Comparison of ENCODE assay signal across 9 mouse cellular contexts in genomic region chr7:76889416-76890209, GRCm38 (mm10).
DNase-seq lines count a peak whose midpoint lies in the region; ATAC-seq lines count a peak whose summit lies in the region.
"Had no signal": no experiment of that assay in that cellular context is flagged by ENCODE, and none has a peak within 500 bp of the region (broad histone marks: within the 10 kb centered on the region; RNA-seq: fewer than 3 reads in every experiment).

No protein-coding gene starts in this region.

- H3K4me1 ChIP-seq in hindbrain, embryonic 11.5 days (replicated peaks; ENCODE audit: control insufficient read depth, insufficient read depth, low read length), result no peaks in the 10 kb centered on the region
- H3K4me1 ChIP-seq: megakaryocyte, embryonic 14.5 days had no signal

- no peaks in the 10 kb centered on the region for H3K9me3 ChIP-seq in hindbrain, embryonic 11.5 days (ENCODE audit: control insufficient read depth, low read length)
- H3K9me3 ChIP-seq: megakaryocyte, embryonic 14.5 days had no signal

- peak; percentile 64 for ATAC-seq in hindbrain, embryonic 11.5 days (ENCODE audit: low FRiP score)

- H3K4me3 ChIP-seq in hindbrain, embryonic 11.5 days (ENCODE audit: low read depth, low read length), result peak overlapping the region; percentile 8; the same call in 1 of the 2 replicates
- H3K4me3 ChIP-seq: megakaryocyte, embryonic 14.5 days had no signal

- no peaks in the 10 kb centered on the region for H3K36me3 ChIP-seq in hindbrain, embryonic 11.5 days (ENCODE audit: control insufficient read depth, insufficient read depth, low read length)

- no peaks in the 10 kb centered on the region for H3K27me3 ChIP-seq in hindbrain, embryonic 11.5 days (ENCODE audit: control insufficient read depth, insufficient read depth, low read length)
- H3K27me3 ChIP-seq: megakaryocyte, embryonic 14.5 days had no signal

- H3K27ac ChIP-seq in hindbrain, embryonic 11.5 days (ENCODE audit: low read depth, low read length), result no peak overlapping the region

- H3K4me2 ChIP-seq in hindbrain, embryonic 11.5 days (replicated peaks; ENCODE audit: low read depth, low read length), result peak overlapping the region; percentile 12

- 20% methylated on average over 22 of the region's 22 CpGs for WGBS in hindbrain, embryonic 11.5 days

- no peak overlapping the region for H3K9ac ChIP-seq in hindbrain, embryonic 11.5 days (ENCODE audit: low read depth, low read length)

- peak; percentile 9 for DNase-seq in layer of hippocampus, adult 11-12 months (ENCODE audit: low spot score)
- no peak for DNase-seq in layer of hippocampus, adult 9-10 months (ENCODE audit: low spot score)
- DNase-seq in hindbrain, embryonic 11.5 days (ENCODE audit: low spot score), result peak; percentile 54
- DNase-seq in mesoderm, embryonic 11.5 days (ENCODE audit: low read depth, low spot score), result peak; percentile 37
- DNase-seq in right cerebral cortex, postnatal 25 days, result peak; percentile 7
- DNase-seq in thymus, postnatal 14 days, result no peak
- DNase-seq in cerebellum, adult 11-12 months, result no peak
- DNase-seq in ovary, postnatal 36 days (ENCODE audit: low spot score), result no peak

Comparison
In these comparisons a context has a peak if more than half of its experiments do, and no peak if none do; other contexts are left out.
1. DNase-seq: peak in layer of hippocampus, adult 11-12 months (single experiment), hindbrain, embryonic 11.5 days (single experiment), mesoderm, embryonic 11.5 days (single experiment) and right cerebral cortex, postnatal 25 days (single experiment); none in layer of hippocampus, adult 9-10 months (single experiment), thymus, postnatal 14 days (single experiment), cerebellum, adult 11-12 months (single experiment) and ovary, postnatal 36 days (single experiment).